Mouse (Mus musculus): ENCODE measurements at regions not wholly inside any gene's neighbourhood (a gene's known extent, or its start where the extent isn't known, plus 50 kb on each side); places are given as distances from the start of the nearest gene placed in this dataset.

GRCm38 (mm10) chr4:84118284-84118919, 556.7 kb downstream of the Bnc2 start:
- TF ChIP-seq CTCF (IDR thresholded peaks at IDR 0.05; ENCODE audit: low read depth), result no peak
- TF ChIP-seq EP300 (IDR thresholded peaks at IDR 0.05; ENCODE audit: low read depth), result no peak
- 76% methylated on average over 2 of the region's 2 CpGs for WGBS (ENCODE audit: insufficient replicate concordance)
- no peak for DNase-seq
- Histone ChIP-seq H3K4me3 (ENCODE audit: low read depth, low read length) (no peak overlapping the region), H3K9me3 (ENCODE audit: low read length) (no peaks in the 10 kb centered on the region), H3K4me1 (ENCODE audit: insufficient read depth) (no peaks in the 10 kb centered on the region), H3K27ac (ENCODE audit: low read depth) (no peak overlapping the region), H3K36me3 (replicated peaks; ENCODE audit: insufficient read depth, low read length) (no peaks in the 10 kb centered on the region), H3K9ac (replicated peaks) (no peak overlapping the region), H3K4me2 (ENCODE audit: low read depth, low read length) (no peak overlapping the region), H3K27me3 (ENCODE audit: insufficient read depth, low read length) (no peaks in the 10 kb centered on the region)
- no peak for ATAC-seq

GRCm38 (mm10) chr4:84119616-84120015, 555.5 kb downstream of the Bnc2 start:
- Histone ChIP-seq H3K4me2 (ENCODE audit: low read depth, low read length) (no peak overlapping the region), H3K4me1 (ENCODE audit: insufficient read depth) (no peaks in the 10 kb centered on the region), H3K4me3 (ENCODE audit: low read depth, low read length) (no peak overlapping the region), H3K27me3 (ENCODE audit: insufficient read depth, low read length) (no peaks in the 10 kb centered on the region), H3K27ac (ENCODE audit: low read depth) (no peak overlapping the region), H3K9me3 (ENCODE audit: low read length) (no peaks in the 10 kb centered on the region), H3K36me3 (replicated peaks; ENCODE audit: insufficient read depth, low read length) (no peaks in the 10 kb centered on the region), H3K9ac (replicated peaks) (no peak overlapping the region)
- ATAC-seq (no peak), DNase-seq (no peak)
- WGBS (ENCODE audit: insufficient replicate concordance), result 67% methylated on average over 7 of the region's 7 CpGs
- TF ChIP-seq EP300 (IDR thresholded peaks at IDR 0.05; ENCODE audit: low read depth) (no peak), CTCF (IDR thresholded peaks at IDR 0.05; ENCODE audit: low read depth) (no peak)

GRCm38 (mm10) chr4:84120330-84120729, 554.7 kb downstream of the Bnc2 start:
- WGBS (ENCODE audit: insufficient replicate concordance), result 73% methylated on average over 7 of the region's 7 CpGs

GRCm38 (mm10) chr4:84121442-84121841, 553.6 kb downstream of the Bnc2 start:
- H3K4me2 ChIP-seq (ENCODE audit: low read depth, low read length), result no peak overlapping the region
- DNase-seq (no peak), ATAC-seq (no peak)
- no peak overlapping the region for H3K9ac ChIP-seq (replicated peaks)
- no peak overlapping the region for H3K27ac ChIP-seq (ENCODE audit: low read depth)
- 73% methylated on average over 10 of the region's 10 CpGs for WGBS (ENCODE audit: insufficient replicate concordance)
- no peaks in the 10 kb centered on the region for H3K4me1 ChIP-seq (ENCODE audit: insufficient read depth)
- no peaks in the 10 kb centered on the region for H3K9me3 ChIP-seq (ENCODE audit: low read length)
- no peaks in the 10 kb centered on the region for H3K36me3 ChIP-seq (replicated peaks; ENCODE audit: insufficient read depth, low read length)
- TF ChIP-seq EP300 (IDR thresholded peaks at IDR 0.05; ENCODE audit: low read depth), result no peak
- no peak for TF ChIP-seq CTCF (IDR thresholded peaks at IDR 0.05; ENCODE audit: low read depth)
- H3K4me3 ChIP-seq (ENCODE audit: low read depth, low read length), result no peak overlapping the region
- H3K27me3 ChIP-seq (ENCODE audit: insufficient read depth, low read length), result no peaks in the 10 kb centered on the region

More at GRCm38 (mm10) chr4:84120330-84120729, 554.7 kb downstream of the Bnc2 start:
- Histone ChIP-seq H3K27me3 (ENCODE audit: insufficient read depth, low read length) (no peaks in the 10 kb centered on the region), H3K36me3 (replicated peaks; ENCODE audit: insufficient read depth, low read length) (no peaks in the 10 kb centered on the region), H3K4me1 (ENCODE audit: insufficient read depth) (no peaks in the 10 kb centered on the region), H3K9ac (replicated peaks) (no peak overlapping the region), H3K27ac (ENCODE audit: low read depth) (no peak overlapping the region), H3K4me3 (ENCODE audit: low read depth, low read length) (no peak overlapping the region), H3K4me2 (ENCODE audit: low read depth, low read length) (no peak overlapping the region), H3K9me3 (ENCODE audit: low read length) (no peaks in the 10 kb centered on the region)
- TF ChIP-seq EP300 (IDR thresholded peaks at IDR 0.05; ENCODE audit: low read depth), result no peak
- TF ChIP-seq CTCF (IDR thresholded peaks at IDR 0.05; ENCODE audit: low read depth), result no peak
- ATAC-seq, result no peak
- no peak for DNase-seq

- Histone ChIP-seq H3K4me3 (ENCODE audit: low read depth, low read length) (no peak overlapping the region), H3K9ac (replicated peaks) (no peak overlapping the region), H3K4me1 (ENCODE audit: insufficient read depth) (no peaks in the 10 kb centered on the region), H3K27ac (ENCODE audit: low read depth) (no peak overlapping the region), H3K27me3 (ENCODE audit: insufficient read depth, low read length) (no peaks in the 10 kb centered on the region), H3K9me3 (ENCODE audit: low read length) (no peaks in the 10 kb centered on the region), H3K4me2 (ENCODE audit: low read depth, low read length) (no peak overlapping the region), H3K36me3 (replicated peaks; ENCODE audit: insufficient read depth, low read length) (no peaks in the 10 kb centered on the region)
- no peak for TF ChIP-seq EP300 (IDR thresholded peaks at IDR 0.05; ENCODE audit: low read depth)
- no peak for TF ChIP-seq CTCF (IDR thresholded peaks at IDR 0.05; ENCODE audit: low read depth)
- DNase-seq (no peak), ATAC-seq (no peak)
- 51% methylated on average over 4 of the region's 4 CpGs for WGBS (ENCODE audit: insufficient replicate concordance)
These were observed 548.7 kb downstream of the Bnc2 start for GRCm38 (mm10) chr4:84126400-84126799.

GRCm38 (mm10) chr4:84127380-84127779, 547.7 kb downstream of the Bnc2 start:
- Histone ChIP-seq H3K9me3 (ENCODE audit: low read length) (no peaks in the 10 kb centered on the region), H3K36me3 (replicated peaks; ENCODE audit: insufficient read depth, low read length) (no peaks in the 10 kb centered on the region), H3K4me1 (ENCODE audit: insufficient read depth) (no peaks in the 10 kb centered on the region), H3K27ac (ENCODE audit: low read depth) (no peak overlapping the region), H3K4me3 (ENCODE audit: low read depth, low read length) (no peak overlapping the region), H3K9ac (replicated peaks) (no peak overlapping the region), H3K27me3 (ENCODE audit: insufficient read depth, low read length) (no peaks in the 10 kb centered on the region), H3K4me2 (ENCODE audit: low read depth, low read length) (no peak overlapping the region)
- WGBS (ENCODE audit: insufficient replicate concordance), result 62% methylated on average over 2 of the region's 2 CpGs
- DNase-seq (no peak), ATAC-seq (no peak)
- no peak for TF ChIP-seq CTCF (IDR thresholded peaks at IDR 0.05; ENCODE audit: low read depth)
- no peak for TF ChIP-seq EP300 (IDR thresholded peaks at IDR 0.05; ENCODE audit: low read depth)

All from liver, postnatal 0 days (tissue).